Mouse (Mus musculus) adrenal gland, postnatal 36 days (tissue): ENCODE results near the gene Scgb1c1. TPM values are rescaled to one million over a fixed set of nuclear protein-coding genes. Genes with fewer than 3 reads are reported as not detected.
A peak's percentile ranks its signal among the peaks of the same experiment; 100 is the strongest.
"Not testable (repeated sequence)": the region's sequence is repeated elsewhere in the genome, so short reads cannot be mapped to it uniquely, and the experiment has no call there.

Experiments
- DNase-seq, 2 experiments: peaks; one replicate each; pipeline ENCODE4 v3.0.0; 2021; ENCODE audit warnings: mixed read lengths in 1 of 2
- total RNA-seq, 2 experiments: library from RNA; stranded (reverse); gene quantifications; 2 replicates each; pipeline ENCODE4 v1.2.3; 2021

Scgb1c1 gene
- total RNA-seq, 2 experiments from 2014 or later = not detected

GRCm38 (mm10) chr7:140880865-140881515 is 35.6 kb downstream of the Scgb1c1 start:
- DNase-seq = no peak

- peak; percentile 95 to 98 for DNase-seq
These were observed 36.5 kb downstream of the Scgb1c1 start, which contains the start of the genes Psmd13 and Sirt3 for GRCm38 (mm10) chr7:140881696-140882468. Gene Psmd13, plus strand, starts transcription at chr7:140881968. Gene Sirt3, minus strand, starts transcription at chr7:140882309.

- DNase-seq = no peak
These were observed 37.1 kb downstream of the Scgb1c1 start for GRCm38 (mm10) chr7:140882469-140882803.

- DNase-seq = not testable (repeated sequence)
These were observed 45.3 kb downstream of the Scgb1c1 start for GRCm38 (mm10) chr7:140890636-140891035.

GRCm38 (mm10) chr7:140894031-140894430 is 48.7 kb downstream of the Scgb1c1 start:
- no peak for DNase-seq

GRCm38 (mm10) chr7:140894611-140895010 is 49.3 kb downstream of the Scgb1c1 start:
- DNase-seq = no peak

Other genes starting within 250 kb of the Scgb1c1 start
- gene Olfr46, start 244.3 kb upstream of the Scgb1c1 start, total RNA-seq = not detected
- not detected for gene Olfr61, start 216.6 kb upstream of the Scgb1c1 start, total RNA-seq
- gene Olfr53, start 199.1 kb upstream of the Scgb1c1 start, total RNA-seq = not detected
- not detected for gene Olfr539, start 185.6 kb upstream of the Scgb1c1 start, total RNA-seq
- not detected for gene Olfr45, start 163.6 kb upstream of the Scgb1c1 start, total RNA-seq
- gene Olfr541, start 148.3 kb upstream of the Scgb1c1 start, total RNA-seq = not detected
- gene Cyp2e1, start 81.8 kb upstream of the Scgb1c1 start, total RNA-seq = 100 to 1,000 TPM; 251 to 279 TPM
- not detected for gene Syce1, start 57.7 kb upstream of the Scgb1c1 start, total RNA-seq
- 1 to 10 TPM; 2.7 to 3.4 TPM for gene Zfp941, start 23.4 kb upstream of the Scgb1c1 start, total RNA-seq
- under 1 TPM in 1 of 2 experiments, not detected in 1; 0.70 TPM for gene Urah, start 10.5 kb upstream of the Scgb1c1 start, total RNA-seq
- gene Odf3, start 2.3 kb downstream of the Scgb1c1 start, total RNA-seq = under 1 TPM in 1 of 2 experiments, not detected in 1; 0.26 TPM
- 1 to 10 TPM in 1 of 2 experiments, not detected in 1; 1.3 TPM for gene Gm45785, start 10.8 kb downstream of the Scgb1c1 start, total RNA-seq
- gene Ric8a, start 11.4 kb downstream of the Scgb1c1 start, total RNA-seq = 10 to 100 TPM; 52.7 to 60.4 TPM
- 10 to 100 TPM; 30.5 to 41.4 TPM for gene Bet1l, start 12.0 kb downstream of the Scgb1c1 start, total RNA-seq
- 100 to 1,000 TPM; 118 to 127 TPM for gene Psmd13, start 36.4 kb downstream of the Scgb1c1 start, total RNA-seq
- 10 to 100 TPM; 31.3 to 33.8 TPM for gene Sirt3, start 36.8 kb downstream of the Scgb1c1 start, total RNA-seq
- gene Cox8b, start 54.9 kb downstream of the Scgb1c1 start, total RNA-seq = 1,000 to 10,000 TPM in 1 of 2 experiments, 100 to 1,000 TPM in 1; 964 to 1,065 TPM
- gene Nlrp6, start 75.4 kb downstream of the Scgb1c1 start, total RNA-seq = 1 to 10 TPM in 1 of 2 experiments, under 1 TPM in 1; 0.99 to 1.1 TPM
- 10 to 100 TPM; 35.8 to 38.1 TPM for gene Pgghg, start 95.8 kb downstream of the Scgb1c1 start, total RNA-seq
- gene Ifitm5, start 104.7 kb downstream of the Scgb1c1 start, total RNA-seq = 1 to 10 TPM in 1 of 2 experiments, under 1 TPM in 1; 0.63 to 1.7 TPM
- gene Gm45717, start 110.4 kb downstream of the Scgb1c1 start, total RNA-seq = not detected
- gene Ifitm2, start 110.4 kb downstream of the Scgb1c1 start, total RNA-seq = 100 to 1,000 TPM; 430 to 633 TPM
- gene Ifitm1, start 121.7 kb downstream of the Scgb1c1 start, total RNA-seq = 1 to 10 TPM; 5.5 to 7.3 TPM
- 100 to 1,000 TPM; 135 to 191 TPM for gene Ifitm3, start 165.2 kb downstream of the Scgb1c1 start, total RNA-seq
- gene Ifitm6, start 172.4 kb downstream of the Scgb1c1 start, total RNA-seq = under 1 TPM in 1 of 2 experiments, not detected in 1; 0.99 TPM
- not detected for gene Gm17387, start 183.6 kb downstream of the Scgb1c1 start, total RNA-seq
- under 1 TPM; 0.83 to 0.95 TPM for gene B4galnt4, start 215.6 kb downstream of the Scgb1c1 start, total RNA-seq
- gene Pkp3, start 232.7 kb downstream of the Scgb1c1 start, total RNA-seq = 1 to 10 TPM; 1.4 to 1.5 TPM